Mouse (Mus musculus): ENCODE results near the gene Epm2a. TPM values are rescaled to one million over a fixed set of nuclear protein-coding genes. Genes with fewer than 3 reads are reported as not detected.

Gene Epm2a
- polyA plus RNA-seq (2012; ENCODE audit: low replicate concordance): not detected in 2 replicates

DNA sequence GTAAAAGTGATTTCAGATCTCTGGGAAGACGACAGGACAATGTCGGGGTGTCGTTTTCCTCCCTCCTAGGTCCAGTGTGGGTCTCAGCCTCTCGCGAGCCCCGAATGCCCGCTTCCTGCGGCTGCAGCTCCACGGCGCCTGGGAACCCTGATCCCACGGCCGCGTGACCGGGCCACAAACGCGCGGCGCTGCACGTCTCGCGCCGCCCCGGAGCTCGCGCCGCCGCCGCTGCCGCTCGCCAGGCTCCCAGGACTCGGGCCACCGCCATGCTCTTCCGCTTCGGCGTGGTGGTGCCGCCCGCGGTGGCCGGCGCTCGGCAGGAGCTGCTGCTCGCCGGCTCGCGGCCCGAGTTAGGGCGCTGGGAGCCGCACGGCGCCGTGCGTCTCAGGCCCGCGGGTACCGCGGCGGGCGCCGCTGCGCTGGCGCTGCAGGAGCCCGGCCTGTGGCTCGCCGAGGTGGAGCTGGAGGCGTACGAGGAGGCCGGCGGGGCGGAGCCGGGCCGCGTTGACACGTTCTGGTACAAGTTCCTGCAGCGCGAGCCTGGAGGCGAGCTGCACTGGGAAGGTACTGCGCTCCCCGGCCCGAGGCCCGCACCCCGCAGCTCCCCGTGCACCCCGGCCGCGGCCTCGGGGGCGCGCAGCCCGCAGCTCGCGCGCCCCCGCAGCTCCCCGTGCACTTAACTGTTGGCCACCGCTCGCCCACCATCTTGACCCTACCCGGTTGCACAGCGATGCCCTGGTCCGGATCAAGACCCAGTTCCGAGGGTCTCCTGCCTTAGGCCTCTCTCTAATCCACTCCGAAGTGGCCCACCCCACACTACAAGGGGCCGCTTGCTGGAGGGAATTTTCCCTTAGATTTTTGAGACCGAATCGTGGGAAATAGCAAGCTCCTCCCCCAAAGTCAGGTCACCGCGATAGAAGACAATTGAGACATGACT lies at the start of gene Epm2a:
Gene Epm2a (plus strand): TSS at position 200 of the 937 bp plus-strand sequence.

Other genes with a start within 250 kb of the Epm2a start
- gene Shprh, start 194.0 kb upstream of the Epm2a start, polyA plus RNA-seq (2012; ENCODE audit: low replicate concordance): 1.3 and 2.0 TPM in 2 replicates
- gene Fbxo30, start 62.1 kb upstream of the Epm2a start, polyA plus RNA-seq (2012; ENCODE audit: low replicate concordance): 1.3 and 2.5 TPM in 2 replicates

Data from leukemia stem cell, adult 10-12 weeks (primary cell).